Mouse (Mus musculus) CH12.LX (cell line): ENCODE results near the gene Cdkn2d. TPM values are rescaled to one million over a fixed set of nuclear protein-coding genes. Genes with fewer than 3 reads are reported as not detected.
A peak's percentile ranks its signal among the peaks of the same experiment; 100 is the strongest.

Experiments used
- DNase-seq: peaks from one replicate; pipeline ENCODE4 v3.0.0-alpha.2; 2013; ENCODE audit errors: extremely low read depth
- H3K27ac ChIP-seq: 2 replicates; pipeline ENCODE4 v1.5.1; 2012; ENCODE audit warnings: low read depth, mild to moderate bottlenecking, control low read depth, moderate library complexity; ENCODE audit not compliant: insufficient read depth
- H3K27me3 ChIP-seq: replicated peaks from 2 replicates; pipeline ENCODE3; 2012; ENCODE audit warnings: inconsistent platforms
- H3K36me3 ChIP-seq, 2 experiments: replicated peaks in 1 of 2; 2 replicates each; pipeline versions ENCODE3 to v1.6.1; 2012; ENCODE audit warnings: inconsistent platforms in 1 of 2, low read length in 1 of 2, mild to moderate bottlenecking in 1 of 2, mixed read lengths in 1 of 2, moderate library complexity in 1 of 2; ENCODE audit not compliant: control insufficient read depth in 1 of 2, insufficient read depth in 1 of 2
- H3K4me1 ChIP-seq, 2 experiments: 2 replicates each; pipeline ENCODE4 v1.6.1; 2012; ENCODE audit warnings: inconsistent platforms in 1 of 2, moderate library complexity in 1 of 2; ENCODE audit not compliant: insufficient read depth in 2 of 2, control insufficient read depth in 1 of 2
- H3K4me2 ChIP-seq: 2 replicates; pipeline ENCODE4 v1.6.1; 2012; ENCODE audit warnings: low read depth, mild to moderate bottlenecking, control low read depth; ENCODE audit not compliant: poor library complexity, insufficient read depth, severe bottlenecking
- H3K4me3 ChIP-seq, 3 experiments: fragments of 150-350 bp in 1 of 3; sonication (generic) in 1 of 3; replicated peaks in 1 of 3; 2 replicates each; pipeline versions ENCODE3 to v1.5.1; 2011 to 2012; ENCODE audit warnings: low read depth in 2 of 3, low read length in 2 of 3, mild to moderate bottlenecking in 2 of 3, moderate library complexity in 2 of 3, control low read depth in 1 of 3, improper control_type of control experiment in 1 of 3, inconsistent platforms in 1 of 3, mixed read lengths in 1 of 3; ENCODE audit not compliant: poor library complexity in 1 of 3
- H3K79me2 ChIP-seq: replicated peaks from 2 replicates; pipeline ENCODE4 v1.6.1; 2012; ENCODE audit warnings: mild to moderate bottlenecking, moderate library complexity; ENCODE audit not compliant: control insufficient read depth, poor library complexity, insufficient read depth, severe bottlenecking; ENCODE audit errors: extremely low read depth
- H3K9ac ChIP-seq: 2 replicates; pipeline ENCODE4 v1.6.1; 2012; ENCODE audit warnings: low read depth, mild to moderate bottlenecking, control low read depth, moderate library complexity; ENCODE audit not compliant: insufficient read depth
- H3K9me3 ChIP-seq: replicated peaks from 2 replicates; pipeline ENCODE3; 2012; ENCODE audit warnings: low read length, inconsistent platforms, mixed read lengths
- CHD2 ChIP-seq: IDR thresholded peaks from 2 replicates; pipeline ENCODE4 v1.6.1; 2011; ENCODE audit warnings: low read length, improper control_type of control experiment
- ELF1 ChIP-seq: IDR thresholded peaks from 2 replicates; pipeline ENCODE4 v1.6.1; 2014; ENCODE audit warnings: low read depth, mild to moderate bottlenecking, inconsistent platforms, low read length, improper control_type of control experiment
- ETS1 ChIP-seq: conservative IDR thresholded peaks from 2 replicates; pipeline ENCODE4 v1.6.1; 2012; ENCODE audit warnings: low read depth, mild to moderate bottlenecking, inconsistent platforms, low read length, improper control_type of control experiment, moderate library complexity
- GABPA ChIP-seq: IDR thresholded peaks from 2 replicates; pipeline ENCODE4 v1.6.1; 2012; ENCODE audit warnings: low read depth, low read length, improper control_type of control experiment, inconsistent platforms; ENCODE audit not compliant: insufficient replicate concordance
- IRF4 ChIP-seq: IDR thresholded peaks from 2 replicates; pipeline ENCODE4 v1.6.1; 2014; ENCODE audit warnings: low read depth, mild to moderate bottlenecking, inconsistent platforms, low read length, improper control_type of control experiment
- KAT2A ChIP-seq: IDR thresholded peaks from 2 replicates; pipeline ENCODE4 v1.6.1; 2012; ENCODE audit warnings: low read length, improper control_type of control experiment, inconsistent platforms; ENCODE audit not compliant: insufficient replicate concordance
- MAFK ChIP-seq: IDR thresholded peaks from 2 replicates; pipeline ENCODE4 v1.6.1; 2011; ENCODE audit warnings: low read length, improper control_type of control experiment; ENCODE audit not compliant: insufficient replicate concordance
- MAZ ChIP-seq: IDR thresholded peaks from 2 replicates; pipeline ENCODE4 v1.6.1; 2012; ENCODE audit warnings: low read depth, mild to moderate bottlenecking, inconsistent platforms, low read length, improper control_type of control experiment, moderate library complexity
- POLR2AphosphoS2 ChIP-seq: IDR thresholded peaks from 2 replicates; pipeline ENCODE4 v1.6.1; 2011; ENCODE audit warnings: low read depth, low read length, improper control_type of control experiment
- RAD21 ChIP-seq: IDR thresholded peaks from 2 replicates; pipeline ENCODE4 v1.6.1; 2011; ENCODE audit warnings: low read depth, mild to moderate bottlenecking, low read length, improper control_type of control experiment, moderate library complexity
- SIN3A ChIP-seq: IDR thresholded peaks from 2 replicates; pipeline ENCODE4 v1.6.1; 2012; ENCODE audit warnings: low read length, improper control_type of control experiment, inconsistent platforms
- SMC3 ChIP-seq: IDR thresholded peaks from 2 replicates; pipeline ENCODE4 v1.6.1; 2011; ENCODE audit warnings: low read depth, low read length, improper control_type of control experiment
- USF1 ChIP-seq: IDR thresholded peaks from 2 replicates; pipeline ENCODE4 v1.6.1; 2014; ENCODE audit warnings: low read depth, mild to moderate bottlenecking, inconsistent platforms, low read length, improper control_type of control experiment
- ZNF384 ChIP-seq: IDR thresholded peaks from 2 replicates; pipeline ENCODE4 v1.6.1; 2012; ENCODE audit warnings: low read depth, low read length, improper control_type of control experiment, inconsistent platforms
- dilution Hi-C: fragments of 300-500 bp; cut with MboI; formaldehyde crosslinking; loops from 2 replicates; pipeline ENCODE4 v1.14.3; 2020; ENCODE audit warnings: low sequenced_read_pairs; ENCODE audit not compliant: extremely low pct_unique_long_range_greater_than_20kb, extremely low pct_ligation_motif_present
- in situ Hi-C: fragments of 300-500 bp; cut with MboI; formaldehyde crosslinking; loops from 3 replicates; pipeline ENCODE4 v1.14.3; 2019; ENCODE audit warnings: low sequenced_read_pairs, low pct_ligation_motif_present, low pct_unique_long_range_greater_than_20kb, mixed read lengths
- polyA plus RNA-seq: library from polyadenylated mRNA; unstranded; fragments of >175 nt; gene quantifications from 2 replicates; pipeline ENCODE4 v1.2.1, GENCODE M21; 2012; ENCODE audit warnings: low read depth; ENCODE audit not compliant: insufficient read length
- total RNA-seq, 2 experiments: library from RNA; depleted of rRNA; stranded (reverse); fragments of 300-350 nt in 1 of 2; fragments of >200 nt in 1 of 2; gene quantifications; 2 replicates each; pipeline ENCODE4 v1.2.3; 2012 to 2014

The Cdkn2d gene
- total and polyA plus RNA-seq, 3 experiments, result 2.9 to 12.6 (median 7.1) TPM

DNA sequence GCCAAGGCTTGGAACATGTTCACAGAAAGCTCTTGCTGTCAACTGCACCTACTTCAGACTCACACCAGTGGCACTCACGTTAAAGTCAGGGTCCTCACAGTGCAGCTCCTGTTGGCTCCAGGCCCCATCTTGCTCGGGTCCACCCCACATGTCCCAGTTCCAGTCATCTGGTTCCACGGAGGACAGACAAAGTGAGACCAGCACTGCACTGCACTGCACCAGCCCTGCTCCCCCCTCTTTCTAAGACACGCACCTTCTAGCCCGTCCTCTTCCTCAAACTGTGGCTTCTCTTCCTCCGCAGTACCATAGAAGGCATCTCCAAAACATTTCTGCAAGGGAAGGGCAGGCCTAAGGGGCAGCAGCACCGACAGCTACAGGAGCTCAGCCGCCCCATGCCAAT, 14.9 kb downstream of the Cdkn2d start:
- no peak for DNase-seq
- in situ Hi-C loops (loop anchor here (5.0 kb wide), 1 partner anchor 49 kb away; no protein-coding TSS in a partner anchor), dilution Hi-C loops (no loop called here)
- TF ChIP-seq CHD2 (no peak), POLR2AphosphoS2 (peak; percentile 18; the same call in 1 of the 2 replicates)
- Histone ChIP-seq H3K27ac (no peak overlapping the region), H3K4me2 (no peak overlapping the region), H3K36me3 (peaks cover 88 to 97% of the 10 kb centered on the region in 2 experiments), H3K79me2 (0 out of 2 replicates have a peak, but pooled peaks cover 3% of the 10 kb centered on the region), H3K9me3 (no peaks in the 10 kb centered on the region), H3K9ac (no peak overlapping the region), H3K4me3 (no peak overlapping the region), H3K27me3 (no peaks in the 10 kb centered on the region), H3K4me1 (no peaks in the 10 kb centered on the region)

DNA sequence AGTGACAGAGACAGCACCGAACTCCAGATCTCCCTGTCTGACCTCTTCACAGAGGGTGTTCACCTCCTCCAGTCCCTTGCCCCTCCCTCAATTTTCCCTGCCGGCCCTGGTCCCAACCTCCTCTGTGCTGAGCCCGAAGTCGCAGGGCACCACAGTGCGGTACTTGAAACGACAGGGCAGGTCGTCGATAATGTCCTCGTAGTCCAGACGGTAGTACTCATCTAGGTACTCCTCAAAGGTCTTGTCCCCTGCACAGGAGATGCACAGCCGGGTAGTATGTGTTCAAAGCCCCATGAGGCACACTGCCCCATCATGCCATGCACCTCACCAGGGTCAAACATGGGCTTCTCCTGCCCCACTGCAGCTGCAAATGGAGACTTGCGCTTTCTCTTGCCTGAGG, 15.5 kb downstream of the Cdkn2d start:
- no peak overlapping the region for H3K27ac ChIP-seq
- in situ Hi-C loops, result loop anchor here (5.0 kb wide), 1 partner anchor 48 kb away; no protein-coding TSS in a partner anchor

DNA sequence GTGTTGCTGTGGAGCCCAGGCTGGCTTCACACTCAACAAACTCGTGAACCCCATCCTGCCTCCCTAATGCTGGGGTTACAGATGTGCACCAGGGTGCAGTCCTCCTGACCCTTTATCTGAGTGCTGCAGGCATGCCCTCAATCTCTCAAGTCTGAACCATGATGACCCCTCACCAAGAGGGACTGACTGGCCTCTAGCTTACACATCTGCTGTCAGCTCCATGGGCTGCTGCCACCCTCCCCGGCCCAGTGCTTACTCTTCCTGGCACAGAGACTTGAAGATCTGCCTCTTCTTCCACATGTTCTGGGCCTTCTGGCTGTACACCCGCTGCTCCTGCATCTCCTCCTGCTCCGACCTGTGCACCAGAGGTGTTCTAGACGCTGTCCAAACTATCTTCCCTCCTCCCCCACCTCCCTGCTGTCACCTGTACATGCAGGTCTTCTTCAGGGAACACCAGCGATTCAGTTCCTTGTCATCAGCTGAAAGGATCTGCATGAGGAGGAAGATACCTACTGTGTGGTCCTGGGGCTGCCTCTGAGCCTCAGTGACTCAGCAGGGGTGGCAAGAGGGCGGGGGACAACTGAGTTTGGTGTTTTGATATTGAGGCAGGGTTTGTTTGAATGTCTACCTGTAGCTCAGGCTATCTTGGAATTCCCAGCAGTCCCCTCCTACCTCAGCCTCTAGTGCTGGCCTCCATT, 16.0 kb downstream of the Cdkn2d start:
- Histone ChIP-seq H3K4me2 (no peak overlapping the region), H3K9ac (no peak overlapping the region), H3K27ac (no peak overlapping the region), H3K4me1 (no peaks in the 10 kb centered on the region), H3K79me2 (0 out of 2 replicates have a peak, but pooled peaks cover 3% of the 10 kb centered on the region), H3K4me3 (no peak overlapping the region), H3K9me3 (no peaks in the 10 kb centered on the region), H3K27me3 (no peaks in the 10 kb centered on the region), H3K36me3 (peaks cover 90 to 99% of the 10 kb centered on the region in 2 experiments)
- dilution Hi-C loops, result no loop called here
- in situ Hi-C loops, result loop anchor here (5.0 kb wide), 1 partner anchor 48 kb away; no protein-coding TSS in a partner anchor
- TF ChIP-seq SMC3 (no peak), GABPA (no peak), MAFK (no peak), ELF1 (no peak), MAZ (no peak), KAT2A (no peak), ETS1 (no peak), USF1 (no peak), RAD21 (no peak)
- DNase-seq, result no peak

More for the DNA sequence above, 15.5 kb downstream of the Cdkn2d start:
- Histone ChIP-seq H3K9me3 (no peaks in the 10 kb centered on the region), H3K79me2 (0 out of 2 replicates have a peak, but pooled peaks cover 3% of the 10 kb centered on the region), H3K4me2 (no peak overlapping the region), H3K4me3 (no peak overlapping the region), H3K9ac (no peak overlapping the region), H3K36me3 (peaks cover 88 to 97% of the 10 kb centered on the region in 2 experiments), H3K4me1 (no peaks in the 10 kb centered on the region), H3K27me3 (no peaks in the 10 kb centered on the region)
- no peak for DNase-seq
- no peak for TF ChIP-seq ZNF384
- TF ChIP-seq SIN3A, result no peak
- TF ChIP-seq IRF4, result no peak
- no peak for TF ChIP-seq ELF1
- dilution Hi-C loops, result no loop called here
